ENCODE assay signal across 24 mouse cellular contexts in the genomic region with DNA sequence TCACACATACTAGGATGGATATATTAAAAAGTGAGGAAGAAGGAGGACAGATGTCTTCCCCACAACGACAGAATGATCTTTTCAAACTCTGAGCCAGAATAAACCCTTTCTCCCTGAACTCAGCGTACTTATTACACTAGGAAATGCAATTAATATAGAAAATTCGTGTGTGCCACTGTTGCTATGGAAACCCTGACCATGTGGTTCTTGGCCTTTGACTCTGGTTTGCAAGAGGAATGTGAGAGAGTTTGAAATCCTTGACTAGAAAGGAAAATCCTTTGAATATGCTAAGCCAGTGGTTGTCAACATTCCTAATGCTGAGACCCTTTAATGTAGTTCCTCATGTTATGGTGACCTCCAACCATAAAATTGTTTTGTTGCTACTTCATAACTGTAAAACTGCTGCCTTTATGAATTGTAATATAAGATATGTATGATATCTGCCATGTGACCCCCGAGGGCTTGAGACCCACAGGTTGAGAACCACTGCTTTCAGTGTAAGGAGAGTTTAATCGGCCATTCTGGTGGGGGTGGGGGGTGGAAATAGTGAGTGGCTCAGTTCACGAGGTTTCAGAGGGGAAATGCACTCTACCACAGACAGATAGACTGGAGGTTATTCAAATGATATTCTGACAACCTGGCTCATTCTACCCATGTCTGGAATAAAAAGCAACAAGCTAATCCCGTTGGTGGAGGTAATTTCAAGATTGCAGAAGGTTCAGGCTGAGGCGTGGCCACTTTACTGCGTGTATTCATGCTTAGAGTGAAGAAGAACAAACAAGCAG. TPM values are rescaled to one million over a fixed set of nuclear protein-coding genes. Genes with fewer than 3 reads are reported as not detected.
DNase-seq lines count a peak whose midpoint lies in the region; ATAC-seq lines count a peak whose summit lies in the region.
"Had no signal": no experiment of that assay in that cellular context is flagged by ENCODE, and none has a peak within 500 bp of the region (broad histone marks: within the 10 kb centered on the region; RNA-seq: fewer than 3 reads in every experiment).

No protein-coding gene starts in this region.

- no peak overlapping the region for H3K27ac ChIP-seq in forebrain, embryonic 14.5 days (ENCODE audit: low read depth, low read length)
- no peak overlapping the region for H3K27ac ChIP-seq in forebrain, embryonic 16.5 days (ENCODE audit: low read length)
- no peak overlapping the region for H3K27ac ChIP-seq in kidney, embryonic 14.5 days (ENCODE audit: low read depth, low read length)
- H3K27ac ChIP-seq in midbrain, embryonic 14.5 days (replicated peaks; ENCODE audit: low read depth, low read length), result no peak overlapping the region
- no peak overlapping the region for H3K27ac ChIP-seq in midbrain, embryonic 16.5 days (ENCODE audit: low read length)
- peak overlapping the region; percentile 78 for H3K27ac ChIP-seq in limb, embryonic 10.5 days
- H3K27ac ChIP-seq: limb, embryonic 12.5 days; liver, embryonic 12.5 days; macrophage; midbrain, embryonic 15.5 days had no signal

- no peaks in the 10 kb centered on the region for H3K27me3 ChIP-seq in forebrain, embryonic 14.5 days (replicated peaks; ENCODE audit: control insufficient read depth, insufficient read depth, low read length)
- H3K27me3 ChIP-seq in forebrain, embryonic 16.5 days (replicated peaks; ENCODE audit: control insufficient read depth, insufficient read depth, low read length), result no peaks in the 10 kb centered on the region
- no peaks in the 10 kb centered on the region for H3K27me3 ChIP-seq in kidney, embryonic 14.5 days (ENCODE audit: control insufficient read depth, insufficient read depth, low read length)
- H3K27me3 ChIP-seq in midbrain, embryonic 14.5 days (ENCODE audit: control insufficient read depth, insufficient read depth, low read length), result no peaks in the 10 kb centered on the region
- no peaks in the 10 kb centered on the region for H3K27me3 ChIP-seq in midbrain, embryonic 16.5 days (ENCODE audit: control insufficient read depth, insufficient read depth, low read depth, low read length)
- H3K27me3 ChIP-seq in limb, embryonic 10.5 days (ENCODE audit: low read depth, poor library complexity, severe bottlenecking), result no peaks in the 10 kb centered on the region
- H3K27me3 ChIP-seq: heart, embryonic 12.5 days; limb, embryonic 12.5 days; midbrain, embryonic 15.5 days had no signal

- no peaks in the 10 kb centered on the region for H3K36me3 ChIP-seq in forebrain, embryonic 14.5 days (ENCODE audit: control insufficient read depth, insufficient read depth, low read length)
- H3K36me3 ChIP-seq in forebrain, embryonic 16.5 days (ENCODE audit: control insufficient read depth, insufficient read depth), result no peaks in the 10 kb centered on the region
- H3K36me3 ChIP-seq in kidney, embryonic 14.5 days (ENCODE audit: control insufficient read depth, insufficient read depth, low read length), result no peaks in the 10 kb centered on the region
- no peaks in the 10 kb centered on the region for H3K36me3 ChIP-seq in midbrain, embryonic 14.5 days (ENCODE audit: control insufficient read depth, insufficient read depth, low read length)
- H3K36me3 ChIP-seq in midbrain, embryonic 16.5 days (ENCODE audit: control insufficient read depth, insufficient read depth, low read length), result no peaks in the 10 kb centered on the region
- H3K36me3 ChIP-seq in limb, embryonic 10.5 days, result no peaks in the 10 kb centered on the region
- H3K36me3 ChIP-seq: forebrain, embryonic 10.5 days; heart, embryonic 12.5 days; limb, embryonic 12.5 days; liver, embryonic 12.5 days; midbrain, embryonic 15.5 days had no signal

- no peak for ATAC-seq in forebrain, embryonic 14.5 days
- no peak for ATAC-seq in forebrain, embryonic 16.5 days
- no peak for ATAC-seq in kidney, embryonic 14.5 days (ENCODE audit: low FRiP score, low TSS enrichment)
- ATAC-seq in midbrain, embryonic 14.5 days (ENCODE audit: low FRiP score, low TSS enrichment), result no peak
- ATAC-seq in midbrain, embryonic 16.5 days, result no peak
- ATAC-seq: hindbrain, embryonic 16.5 days; intestine, embryonic 16.5 days; liver, embryonic 12.5 days; midbrain, embryonic 15.5 days had no signal

- H3K4me1 ChIP-seq in forebrain, embryonic 14.5 days (ENCODE audit: control insufficient read depth, insufficient read depth, low read length), result no peaks in the 10 kb centered on the region
- no peaks in the 10 kb centered on the region for H3K4me1 ChIP-seq in forebrain, embryonic 16.5 days (replicated peaks; ENCODE audit: control insufficient read depth, insufficient read depth, low read length)
- no peaks in the 10 kb centered on the region for H3K4me1 ChIP-seq in kidney, embryonic 14.5 days (ENCODE audit: control insufficient read depth, insufficient read depth, low read length)
- H3K4me1 ChIP-seq in midbrain, embryonic 14.5 days (ENCODE audit: control insufficient read depth, insufficient read depth, low read length), result no peaks in the 10 kb centered on the region
- H3K4me1 ChIP-seq in midbrain, embryonic 16.5 days (ENCODE audit: control insufficient read depth, insufficient read depth, low read length), result no peaks in the 10 kb centered on the region
- peaks cover 36% of the 10 kb centered on the region for H3K4me1 ChIP-seq in limb, embryonic 10.5 days
- H3K4me1 ChIP-seq: heart, embryonic 12.5 days; liver, embryonic 12.5 days; midbrain, embryonic 15.5 days had no signal

- H3K4me3 ChIP-seq in forebrain, embryonic 14.5 days (ENCODE audit: low read depth, low read length), result no peak overlapping the region
- no peak overlapping the region for H3K4me3 ChIP-seq in forebrain, embryonic 16.5 days (replicated peaks; ENCODE audit: low read length)
- no peak overlapping the region for H3K4me3 ChIP-seq in kidney, embryonic 14.5 days (ENCODE audit: low read length)
- H3K4me3 ChIP-seq in midbrain, embryonic 14.5 days (replicated peaks; ENCODE audit: low read depth, low read length), result no peak overlapping the region
- no peak overlapping the region for H3K4me3 ChIP-seq in midbrain, embryonic 16.5 days (ENCODE audit: low read depth, low read length)
- no peak overlapping the region for H3K4me3 ChIP-seq in limb, embryonic 10.5 days
- H3K4me3 ChIP-seq: forebrain, embryonic 10.5 days; heart, embryonic 12.5 days; limb, embryonic 12.5 days; liver, embryonic 12.5 days; midbrain, embryonic 15.5 days had no signal

- WGBS in forebrain, embryonic 14.5 days, result 59% methylated on average over 9 of the region's 9 CpGs
- WGBS in forebrain, embryonic 16.5 days, result 53% methylated on average over 9 of the region's 9 CpGs
- 55% methylated on average over 9 of the region's 9 CpGs for WGBS in kidney, embryonic 14.5 days
- 60% methylated on average over 9 of the region's 9 CpGs for WGBS in midbrain, embryonic 14.5 days
- WGBS in midbrain, embryonic 16.5 days, result 55% methylated on average over 9 of the region's 9 CpGs
- WGBS in limb, embryonic 10.5 days, result 54% methylated on average over 9 of the region's 9 CpGs

- H3K9me3 ChIP-seq in forebrain, embryonic 14.5 days (replicated peaks; ENCODE audit: control insufficient read depth, low read length), result no peaks in the 10 kb centered on the region
- H3K9me3 ChIP-seq in forebrain, embryonic 16.5 days (ENCODE audit: control insufficient read depth, low read length), result no peaks in the 10 kb centered on the region
- H3K9me3 ChIP-seq in kidney, embryonic 14.5 days (ENCODE audit: control insufficient read depth, low read length), result no peaks in the 10 kb centered on the region
- H3K9me3 ChIP-seq in midbrain, embryonic 14.5 days (ENCODE audit: control insufficient read depth, low read length), result no peaks in the 10 kb centered on the region
- no peaks in the 10 kb centered on the region for H3K9me3 ChIP-seq in midbrain, embryonic 16.5 days (replicated peaks; ENCODE audit: control insufficient read depth, low read length, poor library complexity, severe bottlenecking)
- H3K9me3 ChIP-seq in limb, embryonic 10.5 days (replicated peaks), result no peaks in the 10 kb centered on the region
- H3K9me3 ChIP-seq: forebrain, embryonic 10.5 days; heart, embryonic 12.5 days; liver, embryonic 12.5 days; midbrain, embryonic 15.5 days had no signal

- no peak overlapping the region for H3K9ac ChIP-seq in forebrain, embryonic 14.5 days (ENCODE audit: low read length)
- no peak overlapping the region for H3K9ac ChIP-seq in forebrain, embryonic 16.5 days (replicated peaks; ENCODE audit: low read depth, low read length)
- no peak overlapping the region for H3K9ac ChIP-seq in kidney, embryonic 14.5 days (ENCODE audit: low read depth, low read length)
- H3K9ac ChIP-seq in midbrain, embryonic 14.5 days (replicated peaks; ENCODE audit: low read length), result no peak overlapping the region
- H3K9ac ChIP-seq in midbrain, embryonic 16.5 days (ENCODE audit: low read depth, low read length), result no peak overlapping the region
- H3K9ac ChIP-seq: heart, embryonic 12.5 days; limb, embryonic 12.5 days; liver, embryonic 12.5 days; midbrain, embryonic 15.5 days had no signal

- peak; percentile 11 for DNase-seq in forebrain, embryonic 14.5 days (ENCODE audit: low spot score)
- DNase-seq in kidney, postnatal 14 days, result peak; percentile 22
- peak; percentile 8 for DNase-seq in midbrain, embryonic 14.5 days
- no peak for DNase-seq in limb, embryonic 10.5 days (ENCODE audit: low spot score)
- DNase-seq in left cerebral cortex, adult 11 months (ENCODE audit: low spot score), result no peak
- DNase-seq: adrenal gland, adult 2 months; cerebellum, adult 9-10 months; gastrocnemius, postnatal 36 days; heart, postnatal 14 days; kidney, postnatal 25 days; right cerebral cortex, postnatal 14 days; spleen, adult 18-20 months; thymus, postnatal 25 days had no signal

- no peak overlapping the region for H3K4me2 ChIP-seq in forebrain, embryonic 14.5 days (ENCODE audit: low read length)
- H3K4me2 ChIP-seq in forebrain, embryonic 16.5 days (ENCODE audit: low read length), result no peak overlapping the region
- no peak overlapping the region for H3K4me2 ChIP-seq in kidney, embryonic 14.5 days (replicated peaks; ENCODE audit: low read depth, low read length)
- H3K4me2 ChIP-seq in midbrain, embryonic 14.5 days (ENCODE audit: low read length), result no peak overlapping the region
- H3K4me2 ChIP-seq in midbrain, embryonic 16.5 days (ENCODE audit: low read length), result no peak overlapping the region
- H3K4me2 ChIP-seq: heart, embryonic 12.5 days; limb, embryonic 12.5 days; liver, embryonic 12.5 days; midbrain, embryonic 15.5 days had no signal

RNA-seq across cellular contexts. Expression of a gene that starts 12.5 kb away (rescaled TPM):
- 59.4 and 60.2 TPM in 2 replicates for polyA plus RNA-seq in forebrain, embryonic 14.5 days (2014; fragmentation: Nextera tagmentation; extraction: Ambion mirVana)
- polyA plus RNA-seq in forebrain, embryonic 16.5 days (2015; fragmentation: Nextera tagmentation; extraction: Ambion mirVana), result 56.7 and 57.3 TPM in 2 replicates
- 43.9 and 49.6 TPM in 2 replicates for polyA plus RNA-seq in kidney, embryonic 14.5 days (2014; fragmentation: Nextera tagmentation; extraction: Ambion mirVana)
- polyA plus RNA-seq in midbrain, embryonic 14.5 days (2014; fragmentation: Nextera tagmentation; extraction: Ambion mirVana), result 64.8 and 69.1 TPM in 2 replicates
- 64.0 and 66.5 TPM in 2 replicates for polyA plus RNA-seq in midbrain, embryonic 16.5 days (2015; fragmentation: Nextera tagmentation; extraction: Ambion mirVana)
- polyA plus RNA-seq in limb, embryonic 10.5 days (2016; fragmentation: Nextera tagmentation; extraction: Ambion mirVana), result 60.6 and 60.8 TPM in 2 replicates

RNA-seq across cellular contexts. Expression of a gene that starts 54.7 kb away (rescaled TPM):
- polyA plus RNA-seq in forebrain, embryonic 14.5 days (2014; fragmentation: Nextera tagmentation; extraction: Ambion mirVana), result 17.3 and 19.7 TPM in 2 replicates
- 22.2 and 26.6 TPM in 2 replicates for polyA plus RNA-seq in forebrain, embryonic 16.5 days (2015; fragmentation: Nextera tagmentation; extraction: Ambion mirVana)
- 0.55 and 0.77 TPM in 2 replicates for polyA plus RNA-seq in kidney, embryonic 14.5 days (2014; fragmentation: Nextera tagmentation; extraction: Ambion mirVana)
- 20.7 and 25.0 TPM in 2 replicates for polyA plus RNA-seq in midbrain, embryonic 14.5 days (2014; fragmentation: Nextera tagmentation; extraction: Ambion mirVana)
- polyA plus RNA-seq in midbrain, embryonic 16.5 days (2015; fragmentation: Nextera tagmentation; extraction: Ambion mirVana), result 28.8 and 30.8 TPM in 2 replicates
- polyA plus RNA-seq in limb, embryonic 10.5 days (2016; fragmentation: Nextera tagmentation; extraction: Ambion mirVana), result 2.3 and 2.8 TPM in 2 replicates
- polyA plus RNA-seq: macrophage had no signal

Comparison
In these comparisons a context has a peak if more than half of its experiments do, and no peak if none do; other contexts are left out.
1. DNase-seq: peak in forebrain, embryonic 14.5 days (single experiment), kidney, postnatal 14 days (single experiment) and midbrain, embryonic 14.5 days (single experiment); none in limb, embryonic 10.5 days (single experiment) and left cerebral cortex, adult 11 months (single experiment).